Mouse (Mus musculus): ENCODE results near the gene Olfr648. TPM values are rescaled to one million over a fixed set of nuclear protein-coding genes. Genes with fewer than 3 reads are reported as not detected.

Gene Olfr648
- polyA plus RNA-seq, 1 experiment from 2014 or later: not detected

GRCm38 (mm10) chr7:104169634-104170204 is 13.5 kb downstream of the Olfr648 start:
- Histone ChIP-seq H3K4me2 (replicated peaks; ENCODE audit: low read depth, low read length) (no peak overlapping the region), H3K27me3 (replicated peaks; ENCODE audit: insufficient read depth, low read length) (no peaks in the 10 kb centered on the region), H3K36me3 (ENCODE audit: insufficient read depth, low read length) (no peaks in the 10 kb centered on the region), H3K9me3 (ENCODE audit: low read length) (no peaks in the 10 kb centered on the region), H3K4me3 (ENCODE audit: low read depth, low read length) (no peak overlapping the region), H3K9ac (replicated peaks; ENCODE audit: low read depth) (no peak overlapping the region), H3K4me1 (ENCODE audit: insufficient read depth, low read depth, low read length) (no peaks in the 10 kb centered on the region), H3K27ac (ENCODE audit: low read length) (no peak overlapping the region)
- DNase-seq (ENCODE audit: low spot score) (peak; percentile 17), ATAC-seq (peak; percentile 25; the same call in 1 of the 2 replicates)
- WGBS: 36% methylated on average over 6 of the region's 6 CpGs
- no peak for TF ChIP-seq EP300 (IDR thresholded peaks at IDR 0.05)
- no peak for TF ChIP-seq CTCF (IDR thresholded peaks at IDR 0.05)

DNA sequence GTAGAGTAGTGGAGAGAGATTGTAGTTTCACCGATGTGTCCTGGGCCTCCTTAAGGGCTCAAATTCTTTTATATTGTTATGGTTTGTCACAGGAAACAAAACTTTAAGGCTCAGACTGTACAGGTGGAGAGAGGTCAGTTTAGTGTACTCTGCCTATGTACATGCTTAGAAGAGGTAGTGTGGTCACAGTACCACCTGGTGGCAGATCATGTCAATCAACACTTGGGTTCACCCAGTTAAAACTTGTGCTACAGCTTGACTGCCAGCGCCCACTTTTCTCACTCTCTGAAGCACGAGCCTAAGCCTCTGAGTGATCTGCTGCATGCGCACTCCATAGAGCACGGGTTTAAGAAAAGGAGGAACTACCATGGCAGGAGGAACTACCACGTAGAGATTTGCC is 16.1 kb downstream of the Olfr648 start:
- Histone ChIP-seq H3K9me3 (ENCODE audit: low read length) (no peaks in the 10 kb centered on the region), H3K4me1 (ENCODE audit: insufficient read depth, low read depth, low read length) (no peaks in the 10 kb centered on the region), H3K36me3 (ENCODE audit: insufficient read depth, low read length) (no peaks in the 10 kb centered on the region), H3K27me3 (replicated peaks; ENCODE audit: insufficient read depth, low read length) (no peaks in the 10 kb centered on the region), H3K4me2 (replicated peaks; ENCODE audit: low read depth, low read length) (no peak overlapping the region), H3K4me3 (ENCODE audit: low read depth, low read length) (no peak overlapping the region), H3K9ac (replicated peaks; ENCODE audit: low read depth) (no peak overlapping the region), H3K27ac (ENCODE audit: low read length) (no peak overlapping the region)
- TF ChIP-seq EP300 (IDR thresholded peaks at IDR 0.05) (no peak), CTCF (IDR thresholded peaks at IDR 0.05) (peak; percentile 35; the same call in 1 of the 2 replicates)
- peak; percentile 23; the same call in 1 of the 2 replicates for ATAC-seq
- 64% methylated on average over 6 of the region's 6 CpGs for WGBS
- peak; percentile 36 for DNase-seq (ENCODE audit: low spot score)

GRCm38 (mm10) chr7:104150456-104150855 is 32.7 kb downstream of the Olfr648 start, which contains the start of gene Ubqlnl:
Gene Ubqlnl, minus strand, starts transcription at chr7:104150556.
- WGBS: 74% methylated on average over 2 of the region's 2 CpGs
- no peak for ATAC-seq
- no peak for TF ChIP-seq EP300 (IDR thresholded peaks at IDR 0.05)
- no peak for TF ChIP-seq CTCF (IDR thresholded peaks at IDR 0.05)

GRCm38 (mm10) chr7:104143179-104143578 is 40.0 kb downstream of the Olfr648 start, which contains the start of gene Ubqln3:
Gene Ubqln3, minus strand, starts transcription at chr7:104143279.
- no peaks in the 10 kb centered on the region for H3K4me1 ChIP-seq (ENCODE audit: insufficient read depth, low read depth, low read length)
- H3K27ac ChIP-seq (ENCODE audit: low read length): no peak within 1 kb of the TSS
- H3K4me2 ChIP-seq (replicated peaks; ENCODE audit: low read depth, low read length): no peak within 1 kb of the TSS
- H3K36me3 ChIP-seq (ENCODE audit: insufficient read depth, low read length): no peaks in the 10 kb centered on the region
- H3K4me3 ChIP-seq (ENCODE audit: low read depth, low read length): no peak within 1 kb of the TSS
- ATAC-seq (no peak), DNase-seq (ENCODE audit: low spot score) (no peak)
- H3K9me3 ChIP-seq (ENCODE audit: low read length): no peaks in the 10 kb centered on the region
- H3K9ac ChIP-seq (replicated peaks; ENCODE audit: low read depth): no peak within 1 kb of the TSS
- no peaks in the 10 kb centered on the region for H3K27me3 ChIP-seq (replicated peaks; ENCODE audit: insufficient read depth, low read length)
- TF ChIP-seq CTCF (IDR thresholded peaks at IDR 0.05): no peak
- TF ChIP-seq EP300 (IDR thresholded peaks at IDR 0.05): no peak
- WGBS: 67% methylated on average over 3 of the region's 3 CpGs

More at GRCm38 (mm10) chr7:104150456-104150855, 32.7 kb downstream of the Olfr648 start, which contains the start of gene Ubqlnl:
- no peak within 1 kb of the TSS for H3K9ac ChIP-seq (replicated peaks; ENCODE audit: low read depth)
- H3K9me3 ChIP-seq (ENCODE audit: low read length): no peaks in the 10 kb centered on the region
- no peaks in the 10 kb centered on the region for H3K4me1 ChIP-seq (ENCODE audit: insufficient read depth, low read depth, low read length)
- H3K36me3 ChIP-seq (ENCODE audit: insufficient read depth, low read length): no peaks in the 10 kb centered on the region
- no peak within 1 kb of the TSS for H3K4me2 ChIP-seq (replicated peaks; ENCODE audit: low read depth, low read length)
- DNase-seq (ENCODE audit: low spot score): no peak
- H3K27me3 ChIP-seq (replicated peaks; ENCODE audit: insufficient read depth, low read length): no peaks in the 10 kb centered on the region
- no peak within 1 kb of the TSS for H3K27ac ChIP-seq (ENCODE audit: low read length)
- H3K4me3 ChIP-seq (ENCODE audit: low read depth, low read length): no peak within 1 kb of the TSS

GRCm38 (mm10) chr7:104137305-104137704 is 45.9 kb downstream of the Olfr648 start, which contains the start of gene Olfr643:
Gene Olfr643, minus strand, starts transcription at chr7:104137405.
- TF ChIP-seq EP300 (IDR thresholded peaks at IDR 0.05): no peak
- TF ChIP-seq CTCF (IDR thresholded peaks at IDR 0.05): no peak
- Histone ChIP-seq H3K4me2 (replicated peaks; ENCODE audit: low read depth, low read length) (no peak within 1 kb of the TSS), H3K27ac (ENCODE audit: low read length) (no peak within 1 kb of the TSS), H3K36me3 (ENCODE audit: insufficient read depth, low read length) (no peaks in the 10 kb centered on the region), H3K4me1 (ENCODE audit: insufficient read depth, low read depth, low read length) (no peaks in the 10 kb centered on the region), H3K9ac (replicated peaks; ENCODE audit: low read depth) (no peak within 1 kb of the TSS), H3K27me3 (replicated peaks; ENCODE audit: insufficient read depth, low read length) (no peaks in the 10 kb centered on the region), H3K9me3 (ENCODE audit: low read length) (no peaks in the 10 kb centered on the region), H3K4me3 (ENCODE audit: low read depth, low read length) (no peak within 1 kb of the TSS)
- ATAC-seq (no peak; the same call in 1 of the 2 replicates), DNase-seq (ENCODE audit: low spot score) (no peak)
- 54% methylated on average over 5 of the region's 5 CpGs for WGBS

- H3K36me3 ChIP-seq (ENCODE audit: insufficient read depth, low read length): no peaks in the 10 kb centered on the region
- TF ChIP-seq EP300 (IDR thresholded peaks at IDR 0.05) (no peak), CTCF (IDR thresholded peaks at IDR 0.05) (no peak)
- no peak within 1 kb of the TSS for H3K9ac ChIP-seq (replicated peaks; ENCODE audit: low read depth)
- H3K27ac ChIP-seq (ENCODE audit: low read length): no peak within 1 kb of the TSS
- H3K27me3 ChIP-seq (replicated peaks; ENCODE audit: insufficient read depth, low read length): no peaks in the 10 kb centered on the region
- no peak for ATAC-seq
- WGBS: 85% methylated on average over 5 of the region's 5 CpGs
- no peak within 1 kb of the TSS for H3K4me3 ChIP-seq (ENCODE audit: low read depth, low read length)
- H3K4me1 ChIP-seq (ENCODE audit: insufficient read depth, low read depth, low read length): no peaks in the 10 kb centered on the region
- H3K4me2 ChIP-seq (replicated peaks; ENCODE audit: low read depth, low read length): no peak within 1 kb of the TSS
- DNase-seq (ENCODE audit: low spot score): no peak
- no peaks in the 10 kb centered on the region for H3K9me3 ChIP-seq (ENCODE audit: low read length)
Observed at GRCm38 (mm10) chr7:104129726-104130125, 53.5 kb downstream of the Olfr648 start, which contains the start of gene Ubqln5. Gene Ubqln5, minus strand, starts transcription at chr7:104129826.

Other genes with a start within 250 kb of the Olfr648 start
- not detected in 2 replicates for gene Olfr632, start 249.0 kb downstream of the Olfr648 start, polyA plus RNA-seq (2015; fragmentation: Nextera tagmentation; extraction: Ambion mirVana)
- not detected in 2 replicates for gene Olfr633, start 239.0 kb downstream of the Olfr648 start, polyA plus RNA-seq (2015; fragmentation: Nextera tagmentation; extraction: Ambion mirVana)
- gene Olfr635, start 212.2 kb downstream of the Olfr648 start, polyA plus RNA-seq (2015; fragmentation: Nextera tagmentation; extraction: Ambion mirVana): not detected in 2 replicates
- gene Olfr638, start 184.6 kb downstream of the Olfr648 start, polyA plus RNA-seq (2015; fragmentation: Nextera tagmentation; extraction: Ambion mirVana): not detected in 2 replicates
- gene Olfr639, start 166.1 kb downstream of the Olfr648 start, polyA plus RNA-seq (2015; fragmentation: Nextera tagmentation; extraction: Ambion mirVana): not detected in 2 replicates
- gene Olfr640, start 157.8 kb downstream of the Olfr648 start, polyA plus RNA-seq (2015; fragmentation: Nextera tagmentation; extraction: Ambion mirVana): not detected in 2 replicates
- not detected in 2 replicates for gene Olfr641, start 147.9 kb downstream of the Olfr648 start, polyA plus RNA-seq (2015; fragmentation: Nextera tagmentation; extraction: Ambion mirVana)
- not detected in 2 replicates for gene Olfr642, start 130.7 kb downstream of the Olfr648 start, polyA plus RNA-seq (2015; fragmentation: Nextera tagmentation; extraction: Ambion mirVana)
- gene 4930516K23Rik, start 121.9 kb downstream of the Olfr648 start, polyA plus RNA-seq (2015; fragmentation: Nextera tagmentation; extraction: Ambion mirVana): not detected in 2 replicates
- not detected in 2 replicates for gene Olfr644, start 111.5 kb downstream of the Olfr648 start, polyA plus RNA-seq (2015; fragmentation: Nextera tagmentation; extraction: Ambion mirVana)
- gene Olfr645, start 97.9 kb downstream of the Olfr648 start, polyA plus RNA-seq (2015; fragmentation: Nextera tagmentation; extraction: Ambion mirVana): not detected in 2 replicates
- not detected in 2 replicates for gene Olfr646, start 78.5 kb downstream of the Olfr648 start, polyA plus RNA-seq (2015; fragmentation: Nextera tagmentation; extraction: Ambion mirVana)
- gene Ubqln5, start 53.6 kb downstream of the Olfr648 start, polyA plus RNA-seq (2015; fragmentation: Nextera tagmentation; extraction: Ambion mirVana): not detected in 2 replicates
- not detected in 2 replicates for gene Olfr643, start 46.0 kb downstream of the Olfr648 start, polyA plus RNA-seq (2015; fragmentation: Nextera tagmentation; extraction: Ambion mirVana)
- gene Ubqln3, start 40.1 kb downstream of the Olfr648 start, polyA plus RNA-seq (2015; fragmentation: Nextera tagmentation; extraction: Ambion mirVana): not detected in 2 replicates
- gene Ubqlnl, start 32.8 kb downstream of the Olfr648 start, polyA plus RNA-seq (2015; fragmentation: Nextera tagmentation; extraction: Ambion mirVana): not detected in 2 replicates
- gene Olfm5, start 18.6 kb downstream of the Olfr648 start, polyA plus RNA-seq (2015; fragmentation: Nextera tagmentation; extraction: Ambion mirVana): not detected in 2 replicates
- not detected in 2 replicates for gene Olfr649, start 12.6 kb upstream of the Olfr648 start, polyA plus RNA-seq (2015; fragmentation: Nextera tagmentation; extraction: Ambion mirVana)
- 0.61 and 1.1 TPM in 2 replicates for gene Trim6, start 35.4 kb upstream of the Olfr648 start, polyA plus RNA-seq (2015; fragmentation: Nextera tagmentation; extraction: Ambion mirVana)
- 6.5 and 7.3 TPM in 2 replicates for gene Trim34a, start 61.1 kb upstream of the Olfr648 start, polyA plus RNA-seq (2015; fragmentation: Nextera tagmentation; extraction: Ambion mirVana)
- gene Trim5, start 104.7 kb upstream of the Olfr648 start, polyA plus RNA-seq (2015; fragmentation: Nextera tagmentation; extraction: Ambion mirVana): 1.1 and 1.6 TPM in 2 replicates
- 10.8 and 11.7 TPM in 2 replicates for gene Trim12a, start 132.1 kb upstream of the Olfr648 start, polyA plus RNA-seq (2015; fragmentation: Nextera tagmentation; extraction: Ambion mirVana)
- gene Trim34b, start 146.1 kb upstream of the Olfr648 start, polyA plus RNA-seq (2015; fragmentation: Nextera tagmentation; extraction: Ambion mirVana): 0.07 TPM in 1 of 2 replicates, not detected in the other
- 3.1 and 3.6 TPM in 2 replicates for gene Trim12c, start 170.0 kb upstream of the Olfr648 start, polyA plus RNA-seq (2015; fragmentation: Nextera tagmentation; extraction: Ambion mirVana)
- 0.52 and 0.75 TPM in 2 replicates for gene Trim30b, start 186.5 kb upstream of the Olfr648 start, polyA plus RNA-seq (2015; fragmentation: Nextera tagmentation; extraction: Ambion mirVana)
- gene Trim30c, start 217.4 kb upstream of the Olfr648 start, polyA plus RNA-seq (2015; fragmentation: Nextera tagmentation; extraction: Ambion mirVana): 0.06 and 0.13 TPM in 2 replicates